Mouse (Mus musculus) 3T3-L1 (cell line): ENCODE results near the gene Twnk.
A peak's percentile ranks its signal among the peaks of the same experiment; 100 is the strongest.

Experiments used
- DNase-seq: peaks from one replicate; pipeline ENCODE4 v3.0.0-alpha.2; 2015; ENCODE audit warnings: low read depth, low spot score

Twnk gene

DNA sequence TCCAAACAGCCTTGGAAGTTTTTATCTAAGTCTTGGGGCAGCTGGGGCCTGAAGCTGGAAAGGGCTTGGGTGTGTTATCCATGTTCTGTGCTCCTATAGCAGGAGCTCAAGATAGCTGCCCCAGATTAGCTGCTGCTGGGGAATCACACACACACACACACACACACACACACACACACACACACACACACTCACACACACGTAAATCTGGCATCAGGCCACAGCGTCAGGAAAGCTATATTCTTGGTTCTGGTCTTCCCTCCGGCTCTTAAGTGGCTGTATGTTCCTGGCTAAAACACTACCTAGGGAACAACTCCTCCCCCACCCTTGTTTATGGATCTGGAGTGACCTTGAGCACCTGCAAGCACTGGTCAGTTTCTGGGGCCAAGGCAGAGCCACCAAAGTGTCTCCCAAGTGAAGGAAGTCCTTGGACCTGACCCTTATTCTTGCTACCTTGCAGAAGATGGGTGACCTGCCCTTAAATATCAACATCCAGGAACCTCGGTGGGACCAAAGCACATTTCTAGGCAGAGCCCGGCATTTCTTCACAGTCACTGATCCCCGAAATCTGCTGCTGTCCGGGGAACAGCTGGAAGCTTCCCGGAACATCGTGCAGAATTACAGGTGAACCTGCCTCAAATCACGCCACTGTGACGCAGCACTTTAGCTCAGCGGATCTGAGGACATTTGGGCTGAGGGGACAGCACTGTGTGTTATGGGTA lies 43.3 kb downstream of the Twnk start:
- no peak for DNase-seq

DNA sequence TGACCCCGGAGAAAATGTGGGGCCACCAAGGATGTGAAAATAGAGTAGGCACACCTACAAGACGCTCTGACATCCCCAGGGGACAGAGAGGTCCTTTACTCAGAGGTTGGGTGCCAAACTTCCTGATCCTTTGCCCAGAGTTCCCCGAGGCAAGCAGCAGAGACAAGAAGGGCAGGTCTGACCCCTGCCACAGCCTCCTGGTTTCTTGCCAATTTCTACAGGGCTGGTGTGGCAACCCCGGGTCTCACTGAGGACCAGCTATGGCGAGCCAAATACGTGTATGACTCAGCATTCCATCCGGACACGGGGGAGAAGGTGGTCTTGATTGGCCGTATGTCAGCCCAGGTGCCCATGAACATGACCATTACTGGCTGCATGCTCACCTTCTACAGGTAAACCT lies 44.1 kb downstream of the Twnk start:
- no peak for DNase-seq

DNA sequence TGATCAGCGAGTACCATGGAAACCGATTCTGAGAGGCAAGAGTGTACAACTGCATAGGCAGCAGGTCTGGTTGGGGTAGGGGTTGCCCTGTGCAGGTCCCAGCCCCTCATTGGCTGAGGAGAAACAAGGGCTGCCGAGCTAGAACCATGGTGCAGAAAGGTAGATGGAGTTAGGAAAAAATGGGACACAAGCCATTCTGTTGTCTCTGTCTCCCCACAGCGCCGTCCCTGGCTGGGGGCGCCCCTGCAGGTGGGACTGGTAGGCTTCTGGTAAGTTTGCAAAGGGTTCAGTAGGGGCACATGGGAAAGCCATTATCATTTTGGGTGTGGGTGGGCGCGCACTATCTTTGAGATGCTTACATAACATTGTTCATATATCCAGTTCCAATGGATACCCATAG lies 48.0 kb downstream of the Twnk start:
- no peak for DNase-seq

DNA sequence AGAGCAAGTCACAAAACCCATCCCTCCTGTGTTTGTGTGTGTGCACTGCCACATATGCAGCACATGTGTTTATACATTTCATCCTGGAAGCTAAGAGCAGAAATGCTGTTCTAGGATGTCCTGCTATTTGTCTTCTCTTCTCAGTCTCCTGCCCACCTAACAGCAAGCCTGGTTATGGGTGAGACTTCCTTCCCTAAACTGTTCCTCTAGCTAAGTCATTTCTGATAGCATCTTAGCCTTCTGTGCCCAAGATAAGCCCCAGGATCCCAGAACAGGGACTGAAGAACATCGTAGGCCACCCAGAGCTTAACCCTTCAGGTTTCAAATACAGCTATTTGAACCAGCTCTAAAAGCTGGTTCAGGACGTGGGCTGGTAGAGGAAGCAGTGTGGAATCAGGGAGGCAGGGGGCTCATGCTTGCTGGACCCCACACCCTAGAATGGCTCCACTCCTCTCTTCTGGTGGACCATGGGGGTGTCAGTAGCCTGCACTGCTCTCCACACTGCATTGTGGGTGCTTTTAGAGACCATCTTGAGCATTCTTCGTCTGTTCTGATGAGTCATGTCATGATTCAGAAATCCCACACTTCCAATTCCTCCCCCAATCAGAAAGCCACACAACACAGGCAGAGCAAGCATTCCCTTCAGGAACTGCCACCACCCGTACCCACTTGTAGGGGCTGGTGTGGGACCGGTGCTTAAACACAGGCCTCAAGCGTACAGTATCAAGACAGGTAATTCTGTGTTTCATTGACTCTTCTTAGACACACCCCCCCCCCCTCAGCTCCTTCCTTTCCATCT lies 49.6 kb downstream of the Twnk start:
- peak; percentile 91 for DNase-seq

DNA sequence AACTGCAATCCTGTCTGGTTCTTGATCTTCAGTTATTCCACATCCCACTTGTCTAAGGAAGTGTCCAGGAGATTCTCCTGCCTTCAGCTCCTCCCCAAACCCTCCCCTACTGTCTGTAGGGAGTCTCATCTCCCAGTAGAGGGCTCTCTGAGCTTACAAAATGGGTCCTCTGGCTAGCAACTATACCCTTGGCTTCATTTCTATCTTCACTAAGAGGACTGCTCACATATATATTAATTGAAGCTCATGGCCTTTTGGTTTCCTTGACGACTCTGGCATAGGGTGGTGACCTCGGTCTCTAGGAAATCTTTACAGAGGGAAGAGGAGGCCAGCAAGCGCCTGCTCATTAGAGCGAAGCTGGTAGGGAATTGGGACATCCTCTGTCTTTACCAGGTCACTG lies 50.9 kb downstream of the Twnk start:
- DNase-seq = peak; percentile 93

DNA sequence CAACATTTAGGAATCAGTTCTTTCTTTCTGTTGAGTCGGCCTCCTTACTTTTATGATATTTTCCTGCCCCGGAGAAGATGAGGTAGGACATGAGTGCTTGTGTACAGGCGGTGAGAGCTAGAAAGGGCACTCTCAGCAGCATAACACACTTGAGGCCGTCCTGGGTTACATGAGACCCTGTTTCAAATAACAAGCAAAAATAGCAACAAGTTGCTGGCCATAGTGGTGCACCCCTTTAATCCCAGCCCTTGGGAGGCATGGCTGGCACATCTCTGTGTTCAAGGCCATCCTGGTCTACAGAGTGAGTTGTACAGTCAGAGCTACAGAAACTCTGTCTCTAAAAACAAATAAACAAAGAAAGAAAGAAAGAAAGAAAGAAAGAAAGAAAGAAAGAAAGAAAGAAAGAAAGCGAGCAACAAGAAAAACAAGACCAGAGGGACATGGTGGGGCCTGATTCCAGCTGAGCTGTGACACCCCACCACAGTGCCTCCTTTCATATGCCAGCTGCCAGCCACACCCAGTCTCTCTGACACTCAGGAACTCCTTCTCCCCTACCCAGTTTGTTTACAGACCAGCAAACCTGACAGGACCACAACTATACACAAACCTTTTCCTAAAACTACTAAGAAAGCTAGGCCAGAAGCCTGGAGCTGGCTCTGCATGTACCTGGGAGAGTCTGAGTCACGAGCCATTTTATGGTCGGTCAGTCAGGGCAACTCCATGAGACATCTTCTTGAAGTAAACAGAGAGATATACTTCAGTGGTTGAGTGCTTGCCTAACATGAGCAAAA lies 51.6 kb downstream of the Twnk start:
- peak; percentile 54 for DNase-seq

DNA sequence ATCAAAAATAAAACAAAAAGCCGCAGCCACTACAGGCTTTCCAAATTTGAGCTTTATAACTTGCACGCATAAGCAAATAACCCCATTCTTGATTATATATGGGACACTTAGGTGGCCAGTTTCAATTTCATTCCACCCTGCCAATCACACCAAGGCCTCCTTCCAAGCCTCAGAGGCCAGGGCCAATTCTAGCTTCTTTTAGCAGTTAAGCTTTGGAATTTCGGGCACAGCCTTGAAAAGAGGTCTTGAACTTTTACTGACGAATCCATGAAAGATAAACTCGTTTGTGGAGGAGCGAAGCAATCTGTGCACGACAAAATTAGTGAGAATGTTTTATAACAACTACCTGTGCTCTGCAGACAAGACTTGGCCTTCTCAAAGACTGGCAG lies 52.3 kb downstream of the Twnk start:
- no peak for DNase-seq

DNA sequence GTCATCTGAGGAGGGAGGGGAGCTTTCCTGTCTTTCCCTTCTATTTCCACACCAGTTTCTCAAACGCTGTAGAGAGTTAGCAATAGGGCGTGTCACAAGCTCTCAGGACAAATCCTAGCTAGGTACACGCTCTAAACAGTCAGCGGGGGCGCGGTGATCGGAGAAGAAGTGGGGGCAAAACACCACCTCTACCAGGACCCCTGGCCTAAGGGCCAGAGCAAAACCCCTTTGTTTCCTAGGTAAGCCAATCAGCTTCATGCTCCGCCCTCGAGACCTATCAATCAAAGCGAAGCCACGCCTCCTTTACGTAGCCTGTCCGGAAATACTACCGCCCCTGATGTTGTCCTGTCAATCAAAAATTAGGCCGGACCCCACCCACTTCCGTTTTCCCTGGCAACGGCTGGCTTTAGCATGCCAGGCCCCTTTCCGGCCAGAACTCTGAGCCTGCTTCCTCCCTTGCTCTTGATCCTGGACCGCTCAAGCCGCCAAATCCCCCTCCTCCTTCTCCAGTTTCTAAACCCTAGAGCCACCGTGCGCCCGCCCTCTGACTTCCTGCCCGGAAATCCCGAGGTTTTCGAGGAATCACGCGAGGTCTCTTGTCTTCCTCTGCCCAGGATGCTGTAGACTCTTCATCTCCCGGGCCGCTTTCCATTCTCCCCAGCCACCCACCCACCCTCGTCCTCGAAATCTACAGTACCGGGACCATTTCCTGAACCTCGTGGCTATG lies 52.8 kb downstream of the Twnk start:
- peak; percentile 100 for DNase-seq

DNA sequence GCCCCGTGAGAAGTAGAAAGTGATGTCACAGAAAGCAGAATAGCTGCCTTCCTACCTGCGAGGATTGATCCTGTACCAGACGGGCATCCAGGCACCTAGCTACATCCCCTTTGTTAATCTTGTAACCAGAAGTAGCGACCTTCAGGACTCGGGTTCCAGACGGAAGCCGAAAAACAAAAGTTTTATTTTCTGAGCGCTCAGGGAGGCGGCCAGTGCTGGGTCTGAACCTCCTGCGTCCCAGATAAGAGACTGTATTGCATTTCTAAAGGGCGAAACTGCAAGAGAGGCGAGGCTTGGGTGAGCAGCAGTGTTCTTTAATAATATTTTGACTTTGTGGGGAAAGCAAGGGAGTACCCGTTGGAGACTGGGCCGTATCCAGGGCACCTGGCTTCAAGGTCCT lies 53.4 kb downstream of the Twnk start:
- no peak for DNase-seq
